Mouse (Mus musculus): ENCODE data around the gene Hist1h4f.

- TF ChIP-seq POLR2A (IDR thresholded peaks at IDR 0.05; ENCODE audit: insufficient read depth, low read depth, low read length) (no peak), CTCF (IDR thresholded peaks at IDR 0.05) (no peak)
These were observed 45.1 kb downstream of the Hist1h4f start for GRCm38 (mm10) chr13:23506351-23506750.

All from heart, adult 2 months (tissue).